Mouse (Mus musculus) lung, postnatal 4 days (tissue): Measurements from ENCODE around the gene Rbpj.

Source experiments
- DNase-seq, 2 experiments: peaks; one replicate each; pipeline ENCODE4 v3.0.0; 2021

Rbpj gene

GRCm38 (mm10) chr5:53465883-53466282, at the start of gene Rbpj:
TSS of gene Rbpj (plus strand) at chr5:53466152.
- DNase-seq: no peak

- no peak for DNase-seq
These were observed 45.2 kb upstream of the Rbpj start for GRCm38 (mm10) chr5:53420777-53421176.

GRCm38 (mm10) chr5:53421291-53421690, 44.7 kb upstream of the Rbpj start:
- DNase-seq: no peak

- DNase-seq: no peak
These were observed 38.5 kb upstream of the Rbpj start for GRCm38 (mm10) chr5:53427411-53427810.

- peak; percentile 52 to 64 for DNase-seq
These were observed 36.1 kb upstream of the Rbpj start for GRCm38 (mm10) chr5:53429683-53430477.

GRCm38 (mm10) chr5:53432451-53432850, 33.5 kb upstream of the Rbpj start:
- no peak for DNase-seq

- no peak for DNase-seq
These were observed 28.9 kb upstream of the Rbpj start for GRCm38 (mm10) chr5:53436905-53437632.

GRCm38 (mm10) chr5:53437767-53438166, 28.2 kb upstream of the Rbpj start:
- no peak for DNase-seq

GRCm38 (mm10) chr5:53438268-53438667, 27.7 kb upstream of the Rbpj start:
- DNase-seq: no peak

- no peak for DNase-seq
These were observed 26.3 kb upstream of the Rbpj start for GRCm38 (mm10) chr5:53439655-53440054.

- peak; percentile 58 to 63 for DNase-seq
These were observed 21.9 kb upstream of the Rbpj start for GRCm38 (mm10) chr5:53444030-53444429.

GRCm38 (mm10) chr5:53450945-53451344, 15.0 kb upstream of the Rbpj start:
- DNase-seq: no peak

- peak in 1 of 2 experiments; percentile 33 for DNase-seq
These were observed 14.1 kb upstream of the Rbpj start for GRCm38 (mm10) chr5:53451829-53452228.

- DNase-seq: no peak
These were observed 13.0 kb upstream of the Rbpj start for GRCm38 (mm10) chr5:53452920-53453319.

- DNase-seq: no peak
These were observed 11.2 kb upstream of the Rbpj start for GRCm38 (mm10) chr5:53454706-53455105.

- no peak for DNase-seq
These were observed 10.5 kb upstream of the Rbpj start for GRCm38 (mm10) chr5:53455459-53455858.

GRCm38 (mm10) chr5:53460196-53460595, 5.8 kb upstream of the Rbpj start:
- DNase-seq: no peak

GRCm38 (mm10) chr5:53463098-53464018, 2.6 kb upstream of the Rbpj start:
- DNase-seq: peak in 1 of 2 experiments; percentile 28

- DNase-seq: no peak
These were observed 726 bp downstream of the Rbpj start for GRCm38 (mm10) chr5:53466422-53467333.

- no peak for DNase-seq
These were observed 1.6 kb downstream of the Rbpj start for GRCm38 (mm10) chr5:53467602-53468001.

GRCm38 (mm10) chr5:53468366-53468765, 2.4 kb downstream of the Rbpj start:
- no peak for DNase-seq
